Mouse (Mus musculus) hindbrain, postnatal 0 days (tissue): ENCODE measurements around the gene Trim9. TPM values are rescaled to one million over a fixed set of nuclear protein-coding genes. Genes with fewer than 3 reads are reported as not detected.
A peak's percentile ranks its signal among the peaks of the same experiment; 100 is the strongest.

ENCODE experiments used
- ATAC-seq: fragments of 200-750 bp; cut with Nextera tagmentation; 2 replicates; pipeline ENCODE4 v1.8.0; 2017; ENCODE audit warnings: mild to moderate bottlenecking, moderate TSS enrichment, moderate library complexity
- DNase-seq: peaks from one replicate; pipeline ENCODE4 v3.0.0-alpha.2; 2015; ENCODE audit warnings: low spot score
- H3K27ac ChIP-seq: fragments of 300-500 bp; sonication (generic); 2 replicates; pipeline ENCODE4 v1.5.1; 2014; ENCODE audit warnings: mild to moderate bottlenecking
- H3K27me3 ChIP-seq: fragments of 300-500 bp; sonication (generic); 2 replicates; pipeline ENCODE4 v1.6.1; 2014; ENCODE audit warnings: low read length, mixed read lengths; ENCODE audit not compliant: insufficient read depth
- H3K36me3 ChIP-seq: fragments of 300-500 bp; sonication (generic); 2 replicates; pipeline ENCODE4 v1.6.1; 2014; ENCODE audit warnings: low read length, mixed read lengths; ENCODE audit not compliant: insufficient read depth
- H3K4me1 ChIP-seq: fragments of 300-500 bp; sonication (generic); 2 replicates; pipeline ENCODE4 v1.6.1; 2014; ENCODE audit warnings: antibody characterized with exemption, low read length, mixed read lengths; ENCODE audit not compliant: insufficient read depth
- H3K4me2 ChIP-seq: fragments of 300-500 bp; sonication (generic); 2 replicates; pipeline ENCODE4 v1.6.1; 2014; ENCODE audit warnings: low read depth, mild to moderate bottlenecking, low read length, moderate library complexity, mixed read lengths
- H3K4me3 ChIP-seq: fragments of 300-500 bp; sonication (generic); 2 replicates; pipeline ENCODE4 v1.5.1; 2014; ENCODE audit warnings: low read length
- H3K9ac ChIP-seq: fragments of 300-500 bp; sonication (generic); replicated peaks from 2 replicates; pipeline ENCODE4 v1.6.1; 2014; ENCODE audit warnings: mild to moderate bottlenecking, low read length, moderate library complexity, mixed read lengths
- H3K9me3 ChIP-seq: fragments of 300-500 bp; sonication (generic); 2 replicates; pipeline ENCODE4 v1.6.1; 2016; ENCODE audit warnings: low read length, mixed read lengths
- CTCF ChIP-seq: IDR thresholded peaks from 2 replicates; pipeline ENCODE4 v1.5.1; 2016; ENCODE audit warnings: antibody characterized with exemption, control low read depth, low read depth
- WGBS: fragments of 180-500 bp; shearing (Covaris S2); extraction: QIAGEN DNeasy Blood & Tissue Kit; methylation state at CpG from one replicate; pipeline ENCODE4 v1.1.7; 2014; 5-methylcytosine and 5-hydroxymethylcytosine counted together
- polyA plus RNA-seq: library from polyadenylated mRNA; unstranded; fragments of >200 nt; fragmentation: Nextera tagmentation; extraction: Ambion mirVana; gene quantifications from 2 replicates; pipeline ENCODE4 v1.2.1, GENCODE M21; 2015
- total RNA-seq: library from RNA; depleted of rRNA; stranded (reverse); fragments of >200 nt; gene quantifications from 2 replicates; pipeline ENCODE4 v1.2.3, GENCODE M21; 2014

Trim9 gene
- total and polyA plus RNA-seq, 2 experiments from 2014 or later, result 105 to 214 TPM

- TF ChIP-seq CTCF, result 0 out of 2 replicates have a peak, but pooled peaks have one; percentile 13
- Histone ChIP-seq H3K9me3 (no peaks in the 10 kb centered on the region), H3K27me3 (no peaks in the 10 kb centered on the region), H3K36me3 (peaks cover 14% of the 10 kb centered on the region; the same call in 1 of the 2 replicates), H3K27ac (no peak overlapping the region), H3K4me2 (no peak overlapping the region), H3K4me3 (no peak overlapping the region), H3K4me1 (no peaks in the 10 kb centered on the region), H3K9ac (no peak overlapping the region)
- ATAC-seq, result no peak
- WGBS, result 85% methylated on average over 9 of the region's 9 CpGs
- no peak for DNase-seq
Measured at GRCm38 (mm10) chr12:70267314-70267713, 80.1 kb downstream of the Trim9 start.

- Histone ChIP-seq H3K9ac (no peak overlapping the region), H3K4me2 (no peak overlapping the region), H3K9me3 (no peaks in the 10 kb centered on the region), H3K27ac (no peak overlapping the region), H3K36me3 (peaks cover 14% of the 10 kb centered on the region; the same call in 1 of the 2 replicates), H3K27me3 (no peaks in the 10 kb centered on the region), H3K4me1 (no peaks in the 10 kb centered on the region), H3K4me3 (no peak overlapping the region)
- TF ChIP-seq CTCF, result no peak
- DNase-seq (no peak), ATAC-seq (no peak)
- WGBS, result 44% methylated on average over 8 of the region's 8 CpGs
Measured at GRCm38 (mm10) chr12:70266494-70266931, 80.9 kb downstream of the Trim9 start.

GRCm38 (mm10) chr12:70263721-70264120 is 83.7 kb downstream of the Trim9 start:
- Histone ChIP-seq H3K9ac (no peak overlapping the region), H3K4me3 (no peak overlapping the region), H3K9me3 (no peaks in the 10 kb centered on the region), H3K27me3 (no peaks in the 10 kb centered on the region), H3K4me1 (no peaks in the 10 kb centered on the region), H3K27ac (no peak overlapping the region), H3K36me3 (peaks cover 14% of the 10 kb centered on the region; the same call in 1 of the 2 replicates), H3K4me2 (no peak overlapping the region)
- TF ChIP-seq CTCF, result no peak
- 28% methylated on average over 7 of the region's 7 CpGs for WGBS
- no peak for ATAC-seq
- no peak for DNase-seq

- Histone ChIP-seq H3K9ac (no peak overlapping the region), H3K4me1 (no peaks in the 10 kb centered on the region), H3K4me2 (no peak overlapping the region), H3K36me3 (peaks cover 8% of the 10 kb centered on the region; the same call in 1 of the 2 replicates), H3K27ac (no peak overlapping the region), H3K27me3 (no peaks in the 10 kb centered on the region), H3K9me3 (no peaks in the 10 kb centered on the region), H3K4me3 (no peak overlapping the region)
- no peak for TF ChIP-seq CTCF
- DNase-seq (no peak), ATAC-seq (no peak)
- 96% methylated on average over 17 of the region's 17 CpGs for WGBS
Measured at GRCm38 (mm10) chr12:70262271-70262953, 85.0 kb downstream of the Trim9 start.

GRCm38 (mm10) chr12:70251210-70251884 is 96.1 kb downstream of the Trim9 start:
- Histone ChIP-seq H3K27ac (no peak overlapping the region), H3K4me3 (no peak overlapping the region), H3K4me1 (no peaks in the 10 kb centered on the region), H3K36me3 (no peaks in the 10 kb centered on the region; the same call in none of the 2 replicates), H3K9ac (no peak overlapping the region), H3K27me3 (no peaks in the 10 kb centered on the region), H3K4me2 (no peak overlapping the region), H3K9me3 (no peaks in the 10 kb centered on the region)
- no peak for TF ChIP-seq CTCF
- WGBS, result 76% methylated on average over 15 of the region's 15 CpGs
- DNase-seq, result no peak
- ATAC-seq, result no peak

- no peaks in the 10 kb centered on the region for H3K9me3 ChIP-seq
- no peaks in the 10 kb centered on the region for H3K4me1 ChIP-seq
- no peak overlapping the region; the same call in 1 of the 2 replicates for H3K27ac ChIP-seq
- DNase-seq (no peak), ATAC-seq (peak; percentile 34; the same call in 1 of the 2 replicates)
- H3K4me2 ChIP-seq, result no peak overlapping the region
- WGBS, result 47% methylated on average over 10 of the region's 10 CpGs
- no peak for TF ChIP-seq CTCF
- no peaks in the 10 kb centered on the region for H3K27me3 ChIP-seq
- no peaks in the 10 kb centered on the region; the same call in none of the 2 replicates for H3K36me3 ChIP-seq
- no peak overlapping the region for H3K4me3 ChIP-seq
- H3K9ac ChIP-seq, result no peak overlapping the region
Measured at GRCm38 (mm10) chr12:70249616-70250157, 97.7 kb downstream of the Trim9 start.
